Mouse (Mus musculus): ENCODE measurements around the gene Adrb1.

- TF ChIP-seq POLR2A (IDR thresholded peaks at IDR 0.05; ENCODE audit: insufficient read depth, low read length) (no peak), CTCF (IDR thresholded peaks at IDR 0.05; ENCODE audit: low read depth, low read length) (no peak), EP300 (IDR thresholded peaks at IDR 0.05; ENCODE audit: insufficient read depth, low read depth, low read length) (no peak)
Measured at GRCm38 (mm10) chr19:56761096-56761495, 39.1 kb downstream of the Adrb1 start.

Data from ES-Bruce4 (cell line).